Comparison of ENCODE assay signal across 9 mouse cellular contexts in the genomic region with DNA sequence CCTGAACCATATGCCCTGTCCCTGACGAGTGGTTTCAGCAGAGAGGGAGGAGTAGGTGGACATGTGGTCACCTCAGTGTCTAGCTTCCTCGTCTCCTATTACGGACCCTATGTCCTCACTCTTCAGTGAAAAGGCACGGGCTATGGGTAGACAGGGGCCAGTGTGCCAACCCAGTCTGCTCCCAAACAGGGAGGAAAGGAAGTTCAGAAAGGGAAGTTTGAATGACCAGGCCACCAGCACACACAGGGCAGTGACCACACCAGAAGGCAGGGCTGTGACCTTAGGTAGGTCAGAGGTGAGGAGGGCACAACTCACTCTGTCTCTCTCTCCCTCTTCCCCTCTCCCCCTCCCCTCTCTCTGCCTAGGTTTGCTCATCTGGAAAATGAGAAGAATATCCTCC. TPM values are rescaled to one million over a fixed set of nuclear protein-coding genes. Genes with fewer than 3 reads are reported as not detected.
A peak's percentile ranks its signal among the peaks of the same experiment; 100 is the strongest.
DNase-seq lines count a peak whose midpoint lies in the region; ATAC-seq and TF ChIP-seq lines count a peak whose summit lies in the region.
"Had no signal": no experiment of that assay in that cellular context is flagged by ENCODE, and none has a peak within 500 bp of the region (broad histone marks: within the 10 kb centered on the region; RNA-seq: fewer than 3 reads in every experiment).

No protein-coding gene starts in this region.

- TF ChIP-seq RAD21 in MEL (IDR thresholded peaks at IDR 0.05; ENCODE audit: low read depth, low read length): no peak

- ATAC-seq in heart, embryonic 16.5 days (replicated peaks; ENCODE audit: extremely low read depth, insufficient read depth, low FRiP score): no peak
- ATAC-seq in lung, embryonic 15.5 days (ENCODE audit: borderline replicate concordance, extremely low read depth, low FRiP score, low TSS enrichment): no peak
- no peak for ATAC-seq in stomach, embryonic 15.5 days (ENCODE audit: insufficient read depth, low FRiP score, low read depth)
- no peak for ATAC-seq in megakaryocyte-erythroid progenitor cell, adult 5-6 weeks (replicated peaks; ENCODE audit: low FRiP score, low TSS enrichment, poor library complexity, severe bottlenecking)

- TF ChIP-seq CTCF in gastrocnemius, adult 2 months (IDR thresholded peaks at IDR 0.05): no peak
- no peak for TF ChIP-seq CTCF in MEL (IDR thresholded peaks at IDR 0.05 in 2 of 3, conservative IDR thresholded peaks at IDR 0.05 in 1 of 3; ENCODE audit: control insufficient read depth in 1 of 3, insufficient read depth in 1 of 3, low read depth in 2 of 3, low read length in 3 of 3, poor library complexity in 1 of 3, severe bottlenecking in 1 of 3)

- peak overlapping the region; percentile 61 for H3K9ac ChIP-seq in MEL (ENCODE audit: control insufficient read depth, low read depth, low read length, poor library complexity, severe bottlenecking)
- H3K9ac ChIP-seq in heart, embryonic 16.5 days (ENCODE audit: low read length): peak overlapping the region; percentile 80
- peak overlapping the region; percentile 64 for H3K9ac ChIP-seq in lung, embryonic 15.5 days
- no peak overlapping the region; the same call in 1 of the 2 replicates for H3K9ac ChIP-seq in stomach, embryonic 15.5 days

- H3K9me3 ChIP-seq in MEL (replicated peaks; ENCODE audit: insufficient read depth, low read length): no peaks in the 10 kb centered on the region
- H3K9me3 ChIP-seq in heart, embryonic 16.5 days (replicated peaks; ENCODE audit: control insufficient read depth, low read length): no peaks in the 10 kb centered on the region
- no peaks in the 10 kb centered on the region for H3K9me3 ChIP-seq in lung, embryonic 15.5 days
- no peaks in the 10 kb centered on the region for H3K9me3 ChIP-seq in stomach, embryonic 15.5 days

- H3K27ac ChIP-seq in gastrocnemius, adult 2 months: peak overlapping the region; percentile 73
- no peak overlapping the region for H3K27ac ChIP-seq in MEL (ENCODE audit: control insufficient read depth, low read depth, low read length)
- no peak overlapping the region; the same call in 1 of the 2 replicates for H3K27ac ChIP-seq in heart, embryonic 16.5 days (ENCODE audit: low read length)
- H3K27ac ChIP-seq in lung, embryonic 15.5 days: no peak overlapping the region
- no peak overlapping the region for H3K27ac ChIP-seq in stomach, embryonic 15.5 days

- TF ChIP-seq POLR2A in MEL (IDR thresholded peaks at IDR 0.05; ENCODE audit: control insufficient read depth in 1 of 2, insufficient read depth in 1 of 2, low read depth in 1 of 2, low read length in 2 of 2, poor library complexity in 1 of 2): no peak

- H3K79me2 ChIP-seq in MEL (ENCODE audit: control insufficient read depth, insufficient read depth, low read length, poor library complexity): peaks cover 2% of the 10 kb centered on the region

- WGBS in heart, embryonic 16.5 days: 54% methylated on average over 4 of the region's 4 CpGs
- WGBS in lung, embryonic 15.5 days: 53% methylated on average over 4 of the region's 4 CpGs
- WGBS in stomach, embryonic 15.5 days: 58% methylated on average over 4 of the region's 4 CpGs

- no peak for DNase-seq in gastrocnemius, adult 2 months
- no peak for DNase-seq in gastrocnemius, postnatal 14 days
- no peak for DNase-seq in MEL (ENCODE audit: low read depth, low spot score)
- DNase-seq in cerebellum, adult 9-10 months: no peak

- H3K27me3 ChIP-seq in MEL (ENCODE audit: control insufficient read depth in 1 of 2, insufficient read depth in 2 of 2, low read length in 2 of 2): no peaks in the 10 kb centered on the region
- no peaks in the 10 kb centered on the region for H3K27me3 ChIP-seq in heart, embryonic 16.5 days (ENCODE audit: control insufficient read depth, insufficient read depth, low read length)
- no peaks in the 10 kb centered on the region for H3K27me3 ChIP-seq in lung, embryonic 15.5 days
- no peaks in the 10 kb centered on the region for H3K27me3 ChIP-seq in stomach, embryonic 15.5 days (replicated peaks)

- H3K4me2 ChIP-seq in heart, embryonic 16.5 days (ENCODE audit: low read depth, low read length): peak overlapping the region; percentile 80
- peak overlapping the region; percentile 81 for H3K4me2 ChIP-seq in lung, embryonic 15.5 days
- H3K4me2 ChIP-seq in stomach, embryonic 15.5 days: peak overlapping the region; percentile 88

- peak overlapping the region; percentile 86 for H3K4me3 ChIP-seq in gastrocnemius, adult 2 months
- H3K4me3 ChIP-seq in MEL (ENCODE audit: control insufficient read depth in 1 of 2, insufficient read depth in 1 of 2, low read depth in 2 of 2, low read length in 2 of 2): peak overlapping the region; percentile 78 to 100
- H3K4me3 ChIP-seq in heart, embryonic 16.5 days (ENCODE audit: low read length): peak overlapping the region; percentile 61
- peak overlapping the region; percentile 52 for H3K4me3 ChIP-seq in lung, embryonic 15.5 days
- H3K4me3 ChIP-seq in stomach, embryonic 15.5 days (replicated peaks): peak overlapping the region; percentile 64

- TF ChIP-seq EP300 in MEL (IDR thresholded peaks at IDR 0.05; ENCODE audit: low read depth in 1 of 2, low read length in 2 of 2): no peak

- H3K36me3 ChIP-seq in MEL (ENCODE audit: control insufficient read depth in 1 of 2, insufficient read depth in 2 of 2, low read length in 2 of 2): peaks cover 0 to 2% of the 10 kb centered on the region in 2 experiments; a peak in 1 of 4 replicates
- peaks cover 7% of the 10 kb centered on the region; the same call in 1 of the 2 replicates for H3K36me3 ChIP-seq in heart, embryonic 16.5 days (ENCODE audit: control insufficient read depth, insufficient read depth)
- peaks cover 19% of the 10 kb centered on the region; the same call in 1 of the 2 replicates for H3K36me3 ChIP-seq in lung, embryonic 15.5 days
- H3K36me3 ChIP-seq in stomach, embryonic 15.5 days: peaks cover 17% of the 10 kb centered on the region; the same call in 1 of the 2 replicates

- peaks cover 0 to 14% of the 10 kb centered on the region in 2 experiments; a peak in 3 of 4 replicates for H3K4me1 ChIP-seq in MEL (ENCODE audit: control insufficient read depth in 1 of 2, insufficient read depth in 2 of 2, low read length in 2 of 2)
- peaks cover 14% of the 10 kb centered on the region for H3K4me1 ChIP-seq in heart, embryonic 16.5 days (ENCODE audit: control insufficient read depth, insufficient read depth, low read length)
- H3K4me1 ChIP-seq in lung, embryonic 15.5 days: peaks cover 25% of the 10 kb centered on the region
- peaks cover 20% of the 10 kb centered on the region for H3K4me1 ChIP-seq in stomach, embryonic 15.5 days

- intact Hi-C loops in gastrocnemius, adult 2 months (cut with DNase I): no loop called here
- intact Hi-C loops in gastrocnemius, postnatal 14 days (cut with DNase I; ENCODE audit: low total_unique reads): no loop called here

TF ChIP-seq in MEL, 35 proteins besides CTCF, POLR2A, EP300 and RAD21:
- TF ChIP-seq NRF1 (IDR thresholded peaks at IDR 0.05; ENCODE audit: insufficient read depth, low read depth, low read length, poor library complexity, severe bottlenecking) (no peak), RCOR1 (IDR thresholded peaks at IDR 0.05; ENCODE audit: low read depth, low read length) (no peak), TAL1 (IDR thresholded peaks at IDR 0.05; ENCODE audit: low read length) (no peak), ZMIZ1 (IDR thresholded peaks at IDR 0.05; ENCODE audit: low read depth, low read length) (no peak), MAZ (IDR thresholded peaks at IDR 0.05; ENCODE audit: low read depth, low read length) (peak; percentile 24; the same call in 1 of the 2 replicates), ZKSCAN1 (IDR thresholded peaks at IDR 0.05; ENCODE audit: low read depth, low read length) (no peak)

RNA-seq across cellular contexts. Expression of a gene that starts 0.8 kb away (rescaled TPM):
- total RNA-seq in gastrocnemius, adult 2 months (2021): 1 to 10 TPM; 1.4 to 1.5 TPM
- total RNA-seq in gastrocnemius, postnatal 14 days (2021): 1 to 10 TPM; 2.4 to 3.3 TPM
- 5.5 and 6.4 TPM in 2 replicates for total RNA-seq in MEL (2012; rRNA removed)
- 10 to 100 TPM in 1 of 2 experiments, not detected in 1; 10.3 TPM for polyA plus RNA-seq in MEL (2012; ENCODE audit: insufficient read depth in 1 of 2, insufficient read length in 2 of 2, low read depth in 1 of 2, low replicate concordance in 2 of 2, missing spikeins in 1 of 2)
- polyA plus RNA-seq in heart, embryonic 16.5 days (2015; fragmentation: Nextera tagmentation; extraction: Ambion mirVana): 5.4 and 5.5 TPM in 2 replicates
- polyA plus RNA-seq in lung, embryonic 15.5 days (2015; fragmentation: Nextera tagmentation; extraction: Ambion mirVana): 10.0 and 10.9 TPM in 2 replicates
- 9.1 and 10.3 TPM in 2 replicates for polyA plus RNA-seq in stomach, embryonic 15.5 days (2015; fragmentation: Nextera tagmentation; extraction: Ambion mirVana)
- total RNA-seq in megakaryocyte-erythroid progenitor cell, adult 5-6 weeks (2014; fragmentation: Nextera tagmentation): 17.2 and 19.8 TPM in 2 replicates
- total RNA-seq in megakaryocyte-erythroid progenitor cell, adult 5-6 weeks (2017): 2.8 and 3.6 TPM in 2 replicates

RNA-seq across cellular contexts. Expression of a gene that starts 17.6 kb away (rescaled TPM):
- 1 to 10 TPM; 2.7 to 2.8 TPM for total RNA-seq in gastrocnemius, adult 2 months (2021)
- total RNA-seq in gastrocnemius, postnatal 14 days (2021): 1 to 10 TPM; 3.9 to 7.4 TPM
- total RNA-seq in MEL (2012; rRNA removed): not detected in 2 replicates
- not detected for polyA plus RNA-seq in MEL (2012; ENCODE audit: insufficient read depth in 1 of 2, insufficient read length in 2 of 2, low read depth in 1 of 2, low replicate concordance in 2 of 2, missing spikeins in 1 of 2)
- 1.6 and 2.2 TPM in 2 replicates for polyA plus RNA-seq in heart, embryonic 16.5 days (2015; fragmentation: Nextera tagmentation; extraction: Ambion mirVana)
- 2.1 TPM in 2 replicates for polyA plus RNA-seq in lung, embryonic 15.5 days (2015; fragmentation: Nextera tagmentation; extraction: Ambion mirVana)
- 2.8 and 4.5 TPM in 2 replicates for polyA plus RNA-seq in stomach, embryonic 15.5 days (2015; fragmentation: Nextera tagmentation; extraction: Ambion mirVana)
- not detected in 2 replicates for total RNA-seq in megakaryocyte-erythroid progenitor cell, adult 5-6 weeks (2014; fragmentation: Nextera tagmentation)
- total RNA-seq in megakaryocyte-erythroid progenitor cell, adult 5-6 weeks (2017): not detected in 2 replicates

RNA-seq across cellular contexts. Expression of a gene that starts 31.6 kb away (rescaled TPM):
- total RNA-seq in gastrocnemius, adult 2 months (2021): not detected
- not detected for total RNA-seq in gastrocnemius, postnatal 14 days (2021)
- not detected in 2 replicates for total RNA-seq in MEL (2012; rRNA removed)
- not detected for polyA plus RNA-seq in MEL (2012; ENCODE audit: insufficient read depth in 1 of 2, insufficient read length in 2 of 2, low read depth in 1 of 2, low replicate concordance in 2 of 2, missing spikeins in 1 of 2)
- polyA plus RNA-seq in heart, embryonic 16.5 days (2015; fragmentation: Nextera tagmentation; extraction: Ambion mirVana): not detected in 2 replicates
- polyA plus RNA-seq in lung, embryonic 15.5 days (2015; fragmentation: Nextera tagmentation; extraction: Ambion mirVana): not detected in 2 replicates
- polyA plus RNA-seq in stomach, embryonic 15.5 days (2015; fragmentation: Nextera tagmentation; extraction: Ambion mirVana): not detected in 2 replicates
- total RNA-seq in megakaryocyte-erythroid progenitor cell, adult 5-6 weeks (2014; fragmentation: Nextera tagmentation): not detected in 2 replicates
- total RNA-seq in megakaryocyte-erythroid progenitor cell, adult 5-6 weeks (2017): not detected in 2 replicates
- polyA plus RNA-seq: large intestine, adult 2 months had no signal
